Mouse (Mus musculus) ovary, postnatal 10 days (tissue): ENCODE measurements around the gene Bcas2.
"Not testable (repeated sequence)": the region's sequence is repeated elsewhere in the genome, so short reads cannot be mapped to it uniquely, and the experiment has no call there.

ENCODE experiments used
- DNase-seq: peaks from one replicate; pipeline ENCODE4 v3.0.0; 2022; ENCODE audit warnings: low spot score

Gene Bcas2

GRCm38 (mm10) chr3:103215399-103215798 is 43.9 kb downstream of the Bcas2 start:
- DNase-seq, result not testable (repeated sequence)

- DNase-seq, result no peak
Observed at GRCm38 (mm10) chr3:103221435-103221834, 50.0 kb downstream of the Bcas2 start.

GRCm38 (mm10) chr3:103223752-103224151 is 52.3 kb downstream of the Bcas2 start:
- DNase-seq, result no peak

- no peak for DNase-seq
Observed at GRCm38 (mm10) chr3:103224231-103224765, 52.8 kb downstream of the Bcas2 start.

GRCm38 (mm10) chr3:103227729-103228128 is 56.3 kb downstream of the Bcas2 start:
- no peak for DNase-seq
